Mouse (Mus musculus): ENCODE measurements around the gene Pard3.

Gene Pard3

GRCm38 (mm10) chr8:127140945-127141344 lies 77.3 kb downstream of the Pard3 start:
- Histone ChIP-seq H3K27me3 (ENCODE audit: control insufficient read depth, insufficient read depth, low read length, poor library complexity, severe bottlenecking) (no peaks in the 10 kb centered on the region), H3K36me3 (ENCODE audit: control insufficient read depth, insufficient read depth, low read length, poor library complexity, severe bottlenecking) (no peaks in the 10 kb centered on the region)
- DNase-seq (ENCODE audit: low read depth, low spot score): no peak

GRCm38 (mm10) chr8:127143641-127144040 lies 79.9 kb downstream of the Pard3 start:
- no peak for DNase-seq (ENCODE audit: low read depth, low spot score)

DNA sequence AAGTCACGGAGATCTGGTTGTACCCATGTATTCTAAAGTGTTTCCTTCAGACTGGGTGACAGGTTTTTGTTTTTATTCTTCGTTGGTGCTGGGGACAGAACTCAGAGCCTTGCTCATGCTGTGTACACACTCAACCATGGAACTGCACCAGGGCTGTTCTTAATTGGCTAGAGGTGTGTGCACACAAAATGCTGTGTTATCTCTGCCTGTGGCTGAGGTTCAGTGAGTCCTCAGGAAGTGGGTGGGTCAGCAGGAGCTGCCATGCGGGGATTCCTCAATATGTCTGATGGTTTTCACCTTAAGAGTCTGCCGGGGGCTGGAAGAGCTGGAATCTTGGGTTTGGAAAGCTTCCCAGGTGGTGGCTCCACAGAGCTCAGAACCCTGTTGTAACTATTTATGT lies 80.9 kb downstream of the Pard3 start:
- Histone ChIP-seq H3K36me3 (ENCODE audit: control insufficient read depth, insufficient read depth, low read length, poor library complexity, severe bottlenecking) (no peaks in the 10 kb centered on the region), H3K27me3 (ENCODE audit: control insufficient read depth, insufficient read depth, low read length, poor library complexity, severe bottlenecking) (no peaks in the 10 kb centered on the region)
- no peak for DNase-seq (ENCODE audit: low read depth, low spot score)

More at GRCm38 (mm10) chr8:127143641-127144040, 79.9 kb downstream of the Pard3 start:
- Histone ChIP-seq H3K27me3 (ENCODE audit: control insufficient read depth, insufficient read depth, low read length, poor library complexity, severe bottlenecking) (no peaks in the 10 kb centered on the region), H3K36me3 (ENCODE audit: control insufficient read depth, insufficient read depth, low read length, poor library complexity, severe bottlenecking) (no peaks in the 10 kb centered on the region)

GRCm38 (mm10) chr8:127145135-127145534 lies 81.4 kb downstream of the Pard3 start:
- Histone ChIP-seq H3K27me3 (ENCODE audit: control insufficient read depth, insufficient read depth, low read length, poor library complexity, severe bottlenecking) (no peaks in the 10 kb centered on the region), H3K36me3 (ENCODE audit: control insufficient read depth, insufficient read depth, low read length, poor library complexity, severe bottlenecking) (no peaks in the 10 kb centered on the region)
- DNase-seq (ENCODE audit: low read depth, low spot score): no peak

DNA sequence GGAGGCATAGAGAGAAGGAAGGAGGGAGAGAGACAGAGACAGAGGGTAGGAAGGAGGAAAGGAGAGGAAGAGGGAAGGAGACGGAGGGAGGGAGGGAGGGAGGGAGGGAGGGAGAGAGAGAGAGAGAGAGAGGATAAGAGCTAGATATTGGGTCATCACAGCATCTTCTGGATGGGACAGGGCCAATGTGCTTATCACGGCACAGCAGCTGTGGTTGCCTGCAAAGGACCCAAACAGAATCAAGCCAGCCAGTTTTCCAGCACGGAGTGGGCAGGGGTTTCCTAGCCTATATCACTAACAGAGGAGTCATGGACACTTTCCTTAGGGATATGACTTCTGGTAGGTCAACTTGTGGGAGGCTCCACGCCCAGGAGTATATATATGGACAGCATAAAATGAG lies 82.4 kb downstream of the Pard3 start:
- H3K36me3 ChIP-seq (ENCODE audit: control insufficient read depth, insufficient read depth, low read length, poor library complexity, severe bottlenecking): no peaks in the 10 kb centered on the region
- no peaks in the 10 kb centered on the region for H3K27me3 ChIP-seq (ENCODE audit: control insufficient read depth, insufficient read depth, low read length, poor library complexity, severe bottlenecking)
- no peak for DNase-seq (ENCODE audit: low read depth, low spot score)

DNA sequence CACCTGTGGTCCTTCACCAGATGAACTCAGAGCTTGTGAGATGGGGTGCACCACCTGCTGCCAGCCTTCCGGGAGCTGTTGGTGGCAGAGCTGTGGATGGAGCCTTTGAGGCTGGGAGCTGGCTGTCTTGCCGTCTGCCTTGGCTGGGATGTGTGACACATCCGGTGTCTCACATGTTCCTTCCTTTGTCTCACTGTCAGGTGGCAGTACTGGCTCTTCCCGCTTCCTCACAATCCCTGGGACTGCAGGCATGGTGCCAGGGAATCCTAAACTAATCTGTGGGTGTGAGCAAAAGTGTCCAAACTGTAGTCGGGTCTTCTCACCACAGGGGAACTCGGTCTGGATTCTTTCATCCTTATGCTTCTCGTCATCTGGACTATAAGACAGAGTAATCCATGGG lies 85.1 kb downstream of the Pard3 start:
- Histone ChIP-seq H3K36me3 (ENCODE audit: control insufficient read depth, insufficient read depth, low read length, poor library complexity, severe bottlenecking) (no peaks in the 10 kb centered on the region), H3K27me3 (ENCODE audit: control insufficient read depth, insufficient read depth, low read length, poor library complexity, severe bottlenecking) (no peaks in the 10 kb centered on the region)
- no peak for DNase-seq (ENCODE audit: low read depth, low spot score)

DNA sequence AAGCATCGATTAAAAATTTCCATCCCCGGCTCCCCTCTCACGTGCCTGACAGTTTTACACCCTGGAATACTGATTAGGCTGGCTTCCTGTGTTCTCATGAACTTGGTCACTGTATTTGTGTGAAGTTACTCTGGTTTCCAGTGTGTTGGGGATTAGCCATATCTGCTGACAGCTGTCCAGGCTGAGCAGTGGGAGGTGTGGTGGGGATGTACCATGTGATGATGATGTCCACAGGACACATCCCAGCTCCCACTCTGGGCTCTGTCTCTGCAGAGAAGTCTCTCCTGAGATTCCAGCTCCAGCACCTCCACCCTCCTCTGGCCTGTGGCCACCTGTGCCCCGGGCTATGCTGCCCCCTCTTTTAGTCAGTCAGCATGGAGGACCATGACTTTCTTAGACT lies 87.0 kb downstream of the Pard3 start:
- no peak for DNase-seq (ENCODE audit: low read depth, low spot score)
- Histone ChIP-seq H3K36me3 (ENCODE audit: control insufficient read depth, insufficient read depth, low read length, poor library complexity, severe bottlenecking) (no peaks in the 10 kb centered on the region), H3K27me3 (ENCODE audit: control insufficient read depth, insufficient read depth, low read length, poor library complexity, severe bottlenecking) (no peaks in the 10 kb centered on the region)

DNA sequence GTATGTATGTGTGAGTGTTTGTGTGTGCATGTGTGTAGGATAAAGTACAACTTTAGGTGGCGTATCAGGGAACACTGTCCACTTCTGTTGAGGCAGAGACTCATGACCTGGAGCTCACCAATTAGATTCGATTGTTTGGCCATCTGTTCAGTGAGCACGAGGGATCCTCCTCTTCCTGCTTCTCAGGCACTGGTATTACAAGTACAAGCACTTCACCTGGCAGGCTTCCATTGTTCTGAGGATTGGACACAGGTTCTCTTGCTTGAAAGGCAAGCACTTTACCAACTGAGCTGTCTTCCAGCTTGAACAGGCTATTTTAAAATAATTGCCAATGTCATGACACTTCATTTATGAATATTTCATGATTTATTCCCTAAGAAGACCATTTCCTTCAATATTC lies 88.0 kb downstream of the Pard3 start:
- Histone ChIP-seq H3K36me3 (ENCODE audit: control insufficient read depth, insufficient read depth, low read length, poor library complexity, severe bottlenecking) (no peaks in the 10 kb centered on the region), H3K27me3 (ENCODE audit: control insufficient read depth, insufficient read depth, low read length, poor library complexity, severe bottlenecking) (no peaks in the 10 kb centered on the region)
- DNase-seq (ENCODE audit: low read depth, low spot score): no peak

GRCm38 (mm10) chr8:127157087-127157486 lies 93.4 kb downstream of the Pard3 start:
- H3K27me3 ChIP-seq (ENCODE audit: control insufficient read depth, insufficient read depth, low read length, poor library complexity, severe bottlenecking): no peaks in the 10 kb centered on the region
- H3K36me3 ChIP-seq (ENCODE audit: control insufficient read depth, insufficient read depth, low read length, poor library complexity, severe bottlenecking): no peaks in the 10 kb centered on the region
- no peak for DNase-seq (ENCODE audit: low read depth, low spot score)

- no peaks in the 10 kb centered on the region for H3K27me3 ChIP-seq (ENCODE audit: control insufficient read depth, insufficient read depth, low read length, poor library complexity, severe bottlenecking)
- no peak for DNase-seq (ENCODE audit: low read depth, low spot score)
- H3K36me3 ChIP-seq (ENCODE audit: control insufficient read depth, insufficient read depth, low read length, poor library complexity, severe bottlenecking): no peaks in the 10 kb centered on the region
Observed at GRCm38 (mm10) chr8:127159421-127159966, 95.8 kb downstream of the Pard3 start.

DNA sequence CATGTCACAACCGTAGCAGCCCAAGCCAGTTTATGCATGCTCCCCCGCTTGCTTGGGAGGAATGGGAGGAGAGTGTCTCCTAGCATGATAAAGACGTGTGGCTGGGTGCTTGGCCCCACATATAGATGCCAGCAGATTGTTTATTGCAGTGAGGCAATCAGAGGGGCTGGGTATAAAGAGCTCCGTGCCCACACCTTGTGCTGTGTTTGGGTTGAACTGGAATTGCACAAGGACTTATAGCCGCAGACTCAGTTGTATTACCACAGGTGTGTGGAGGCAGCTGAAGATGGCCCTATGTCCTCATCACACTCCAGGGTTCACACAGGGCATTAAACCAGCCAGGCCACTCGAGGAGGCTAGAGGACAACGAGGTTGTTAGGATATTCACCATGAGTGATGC lies 98.2 kb downstream of the Pard3 start:
- Histone ChIP-seq H3K27me3 (ENCODE audit: control insufficient read depth, insufficient read depth, low read length, poor library complexity, severe bottlenecking) (no peaks in the 10 kb centered on the region), H3K36me3 (ENCODE audit: control insufficient read depth, insufficient read depth, low read length, poor library complexity, severe bottlenecking) (no peaks in the 10 kb centered on the region)
- no peak for DNase-seq (ENCODE audit: low read depth, low spot score)

DNA sequence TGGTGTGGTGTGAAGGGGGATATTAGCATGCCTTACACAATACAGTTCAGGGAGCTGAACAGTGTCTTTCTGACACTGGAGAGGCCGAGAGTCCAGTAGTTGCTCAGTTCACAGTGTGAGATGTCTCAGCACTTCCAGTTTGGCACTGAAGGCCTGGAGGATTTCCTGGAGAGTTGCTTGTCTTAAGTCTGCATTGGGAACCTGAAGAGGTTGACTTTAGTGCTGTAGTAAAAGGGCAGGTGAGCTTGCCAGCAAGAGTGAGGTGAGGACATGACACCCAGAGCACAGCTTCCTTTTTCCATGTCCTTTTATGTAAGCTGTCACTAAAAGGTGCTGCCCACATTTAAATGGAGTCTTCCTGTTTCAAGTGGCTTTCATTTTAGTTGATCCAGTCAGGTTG lies 99.1 kb downstream of the Pard3 start:
- DNase-seq (ENCODE audit: low read depth, low spot score): no peak
- no peaks in the 10 kb centered on the region for H3K36me3 ChIP-seq (ENCODE audit: control insufficient read depth, insufficient read depth, low read length, poor library complexity, severe bottlenecking)

DNA sequence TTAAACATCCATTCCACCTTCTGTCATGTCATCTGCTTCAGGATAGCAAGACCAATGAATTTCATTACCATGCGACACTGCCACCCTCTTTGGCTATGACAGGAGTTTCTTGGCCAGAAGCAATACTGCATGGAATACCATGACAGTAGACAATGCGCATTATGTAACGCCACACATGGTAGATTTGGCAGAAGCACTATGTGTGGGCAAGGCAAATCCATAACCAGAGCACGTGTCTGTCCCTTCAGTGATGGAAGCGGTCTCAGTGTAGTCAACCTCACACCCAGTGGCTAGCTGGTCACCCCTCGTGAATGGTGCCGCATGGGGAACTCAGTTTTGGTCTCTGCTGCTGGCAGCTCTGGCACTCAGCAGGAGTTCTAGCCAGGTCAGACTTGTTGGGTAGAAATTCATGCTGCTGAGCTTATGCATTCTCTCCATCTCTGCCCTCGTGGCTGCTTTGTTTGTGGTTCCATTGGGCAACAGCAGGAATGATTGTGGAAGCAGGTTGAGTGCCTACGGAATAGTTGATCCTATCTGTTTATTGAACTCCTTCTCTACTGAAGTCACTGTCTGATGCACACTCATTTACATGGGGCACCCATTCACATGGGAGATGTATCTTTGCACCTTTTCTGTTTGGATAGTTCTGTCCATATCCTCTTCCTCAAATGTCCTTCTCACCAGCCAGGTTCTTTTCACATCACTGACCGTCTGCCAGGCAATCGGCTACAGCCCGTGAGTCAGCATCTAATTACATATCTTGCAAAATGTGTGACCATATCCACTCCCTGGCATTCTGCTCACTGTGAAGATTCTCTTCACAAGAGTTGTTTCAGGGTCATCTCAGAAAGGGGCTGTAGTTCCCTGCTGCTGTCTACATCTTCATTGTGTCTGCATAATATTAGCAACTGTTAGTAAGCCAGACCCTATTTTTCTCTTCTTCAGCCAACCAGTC lies 100.9 kb downstream of the Pard3 start:
- Histone ChIP-seq H3K36me3 (ENCODE audit: control insufficient read depth, insufficient read depth, low read length, poor library complexity, severe bottlenecking) (no peaks in the 10 kb centered on the region), H3K27me3 (ENCODE audit: control insufficient read depth, insufficient read depth, low read length, poor library complexity, severe bottlenecking) (no peaks in the 10 kb centered on the region)
- no peak for DNase-seq (ENCODE audit: low read depth, low spot score)

More for the DNA sequence above, 99.1 kb downstream of the Pard3 start:
- H3K27me3 ChIP-seq (ENCODE audit: control insufficient read depth, insufficient read depth, low read length, poor library complexity, severe bottlenecking): no peaks in the 10 kb centered on the region

DNA sequence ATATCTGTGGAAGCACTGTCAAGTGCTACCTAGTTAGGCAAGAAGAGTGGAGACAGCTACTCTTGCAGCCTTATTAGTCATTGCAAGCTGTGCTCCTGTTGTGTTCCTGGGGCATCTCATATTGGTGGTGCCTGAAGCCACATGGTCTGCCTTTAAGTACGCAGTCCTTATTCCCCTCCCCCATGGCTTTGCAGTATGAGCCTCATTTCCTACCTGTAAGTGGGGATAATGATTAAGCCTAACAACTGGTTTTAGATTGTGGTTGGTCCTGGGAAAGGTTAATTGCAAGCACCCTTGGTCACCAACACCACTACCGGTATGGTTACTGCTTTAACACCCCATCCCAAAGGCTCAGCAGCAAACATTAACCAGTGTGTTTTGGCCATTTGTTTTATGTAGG lies 104.8 kb downstream of the Pard3 start:
- Histone ChIP-seq H3K27me3 (ENCODE audit: control insufficient read depth, insufficient read depth, low read length, poor library complexity, severe bottlenecking) (no peaks in the 10 kb centered on the region), H3K36me3 (ENCODE audit: control insufficient read depth, insufficient read depth, low read length, poor library complexity, severe bottlenecking) (no peaks in the 10 kb centered on the region)
- DNase-seq (ENCODE audit: low read depth, low spot score): no peak

DNA sequence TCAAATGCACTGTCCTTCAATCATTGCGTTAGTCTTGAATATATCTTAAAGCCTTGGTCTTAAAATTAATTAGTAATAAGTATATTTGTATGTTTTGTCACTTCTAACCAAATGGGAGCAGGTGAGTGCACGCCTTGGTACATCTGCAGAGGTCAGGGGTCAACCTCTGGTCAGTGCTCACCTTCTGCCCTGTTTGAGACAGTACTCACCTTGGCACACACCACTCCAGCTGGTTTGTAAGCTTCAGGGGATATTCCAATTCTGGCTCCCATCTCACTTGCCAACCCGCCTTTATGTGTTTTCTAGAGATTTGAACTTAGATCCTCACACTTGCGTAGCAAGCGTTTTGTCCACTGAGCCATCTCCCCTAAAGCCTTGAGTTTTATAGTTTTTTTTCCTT lies 105.7 kb downstream of the Pard3 start:
- no peaks in the 10 kb centered on the region for H3K27me3 ChIP-seq (ENCODE audit: control insufficient read depth, insufficient read depth, low read length, poor library complexity, severe bottlenecking)

More for the DNA sequence above, 105.7 kb downstream of the Pard3 start:
- no peak for DNase-seq (ENCODE audit: low read depth, low spot score)
- H3K36me3 ChIP-seq (ENCODE audit: control insufficient read depth, insufficient read depth, low read length, poor library complexity, severe bottlenecking): no peaks in the 10 kb centered on the region

Measured in splenic B cell, adult 2 months (primary cell).